Mouse (Mus musculus) bone marrow macrophage, adult 2 months (primary cell): ENCODE results near the gene Gm13889. TPM values are rescaled to one million over a fixed set of nuclear protein-coding genes. Genes with fewer than 3 reads are reported as not detected.

Experiments used
- H3K27ac ChIP-seq: 2 replicates; pipeline ENCODE4 v1.5.1; 2012; ENCODE audit warnings: low read depth, low read length; ENCODE audit not compliant: insufficient read depth
- H3K4me1 ChIP-seq: 2 replicates; pipeline ENCODE4 v1.6.1; 2012; ENCODE audit warnings: low read length; ENCODE audit not compliant: control insufficient read depth, insufficient read depth
- H3K4me3 ChIP-seq: 2 replicates; pipeline ENCODE4 v1.5.1; 2012; ENCODE audit warnings: mild to moderate bottlenecking, low read length, moderate library complexity; ENCODE audit not compliant: insufficient read depth
- CTCF ChIP-seq: IDR thresholded peaks from 2 replicates; pipeline ENCODE4 v1.5.1; 2012; ENCODE audit warnings: low read depth, mild to moderate bottlenecking, low read length, moderate library complexity
- POLR2A ChIP-seq: IDR thresholded peaks from 2 replicates; pipeline ENCODE4 v1.6.1; 2012; ENCODE audit warnings: mild to moderate bottlenecking, low read depth, low read length, borderline replicate concordance
- polyA plus RNA-seq: library from polyadenylated mRNA; stranded (reverse); fragments of >200 nt; gene quantifications from 2 replicates; pipeline ENCODE4 v1.2.4, GENCODE M21; 2012; ENCODE audit not compliant: missing spikeins, insufficient read depth, insufficient read length

Gm13889 gene
- polyA plus RNA-seq, 1 experiment, result not detected

DNA sequence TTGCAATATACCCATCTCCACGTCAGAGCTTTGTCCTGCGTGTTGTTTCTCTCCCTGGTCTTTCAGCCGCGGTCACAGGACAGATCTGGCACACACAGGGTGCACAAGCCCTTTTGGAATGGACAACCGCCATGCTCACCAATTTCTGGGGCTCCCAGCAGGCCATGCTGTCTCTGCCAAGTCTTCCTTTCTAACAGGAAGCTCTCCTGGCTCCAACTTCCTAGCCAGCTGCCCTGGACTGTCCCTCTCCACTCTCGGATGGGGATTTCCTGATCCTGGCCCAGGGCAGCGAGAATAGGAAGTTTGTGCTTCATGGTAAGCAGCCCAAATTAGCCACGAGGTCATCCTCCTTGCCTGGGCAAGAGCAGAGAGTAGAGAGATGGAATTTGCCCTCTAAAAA is 4.7 kb upstream of the Gm13889 start:
- Histone ChIP-seq H3K27ac (no peak overlapping the region), H3K4me3 (no peak overlapping the region), H3K4me1 (peaks cover 8% of the 10 kb centered on the region)
- TF ChIP-seq CTCF, result no peak

DNA sequence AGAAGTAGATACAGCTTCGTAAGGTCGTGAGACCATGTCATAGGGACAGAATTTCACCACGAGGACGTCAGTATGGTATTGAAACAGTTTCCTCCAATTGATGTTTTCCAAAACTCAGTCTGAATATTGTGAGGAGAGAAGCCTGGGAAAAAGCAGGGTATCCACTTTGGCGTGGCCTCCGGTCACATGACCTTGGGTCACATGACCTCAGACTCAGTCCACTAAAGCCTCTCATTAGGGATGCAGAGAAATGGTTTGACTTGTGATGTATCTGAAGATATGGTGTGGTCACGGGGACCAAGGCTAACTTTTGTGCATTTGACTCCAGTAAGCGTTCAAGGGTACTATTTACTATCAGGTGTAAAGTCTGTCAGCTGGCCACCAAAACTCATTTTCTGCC is 2.3 kb upstream of the Gm13889 start:
- H3K27ac ChIP-seq, result no peak overlapping the region
- peaks cover 11% of the 10 kb centered on the region for H3K4me1 ChIP-seq
- no peak for TF ChIP-seq CTCF
- H3K4me3 ChIP-seq, result no peak overlapping the region

DNA sequence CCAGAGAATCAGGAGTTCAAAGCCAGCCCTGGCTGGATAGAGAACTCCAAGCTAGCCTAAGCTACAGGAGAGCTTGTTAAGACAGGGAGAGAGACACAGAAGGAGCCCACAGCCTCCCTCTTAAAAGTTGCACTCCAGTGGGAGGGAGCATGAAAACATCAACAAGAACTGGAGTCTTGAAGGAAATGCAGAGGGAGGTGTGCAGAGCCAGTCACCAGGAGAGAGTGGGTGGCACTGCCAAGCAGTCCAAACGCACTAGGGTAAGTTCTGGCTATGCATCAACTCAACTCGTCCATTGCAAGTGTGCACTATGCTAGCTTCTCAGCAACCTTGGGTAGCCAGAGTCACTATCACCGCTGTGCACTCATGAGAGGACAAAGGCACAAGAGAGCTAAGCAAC is 1.2 kb upstream of the Gm13889 start:
- peaks cover 11% of the 10 kb centered on the region for H3K4me1 ChIP-seq
- H3K27ac ChIP-seq, result no peak overlapping the region
- TF ChIP-seq CTCF, result no peak
- TF ChIP-seq POLR2A, result no peak
- H3K4me3 ChIP-seq, result no peak overlapping the region

DNA sequence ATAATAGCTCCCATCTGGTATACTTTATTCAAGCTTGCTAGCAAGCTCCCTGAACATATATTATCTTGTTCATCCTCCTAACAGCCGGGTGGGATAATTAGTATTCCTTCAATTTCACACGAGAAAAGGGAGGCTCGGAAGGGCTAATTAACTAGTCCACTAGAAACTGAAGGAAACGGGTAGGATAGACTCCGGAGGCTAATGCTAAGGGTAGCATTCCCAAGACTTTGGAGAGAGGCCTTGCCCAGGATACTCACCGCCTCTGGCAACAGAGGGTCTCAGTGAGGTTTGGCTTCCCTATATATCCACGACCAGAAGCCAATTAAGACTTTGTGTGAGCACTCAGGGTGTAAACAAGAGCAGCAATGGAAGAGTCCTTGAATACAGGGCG is 779 bp upstream of the Gm13889 start:
- TF ChIP-seq CTCF, result no peak
- TF ChIP-seq POLR2A, result no peak
- H3K4me3 ChIP-seq, result no peak overlapping the region
- H3K27ac ChIP-seq, result no peak overlapping the region
- peaks cover 11% of the 10 kb centered on the region for H3K4me1 ChIP-seq

DNA sequence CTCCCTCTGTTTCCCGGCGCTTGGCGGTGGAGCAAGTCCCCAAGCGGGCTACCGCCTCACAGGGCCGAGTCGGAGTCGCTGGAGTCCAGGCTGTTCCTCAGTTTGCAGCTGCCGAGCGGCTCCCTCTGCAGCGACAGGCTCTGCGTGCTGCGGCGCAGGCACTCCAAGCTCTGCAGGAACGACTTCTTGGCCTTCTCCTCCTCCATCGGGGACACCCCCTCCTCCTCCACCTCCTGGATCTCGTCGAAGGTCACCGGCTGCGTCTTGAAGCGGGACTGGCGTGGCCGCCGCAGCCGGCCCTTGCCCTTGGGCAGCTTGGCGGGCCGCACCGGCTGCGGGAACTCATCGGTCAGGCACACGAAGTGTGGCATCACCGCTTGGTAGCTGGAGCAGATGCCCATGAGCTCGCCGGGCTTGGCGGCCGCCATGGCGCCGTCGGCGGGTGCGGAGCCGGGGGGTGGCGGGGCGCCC is 635 bp downstream of the Gm13889 start:
- 0 out of 2 replicates have a peak, but pooled peaks cover 2% of the 10 kb centered on the region for H3K4me1 ChIP-seq
- H3K27ac ChIP-seq, result no peak overlapping the region
- peak overlapping the region; percentile 57 for H3K4me3 ChIP-seq
- TF ChIP-seq CTCF (no peak), POLR2A (no peak)

DNA sequence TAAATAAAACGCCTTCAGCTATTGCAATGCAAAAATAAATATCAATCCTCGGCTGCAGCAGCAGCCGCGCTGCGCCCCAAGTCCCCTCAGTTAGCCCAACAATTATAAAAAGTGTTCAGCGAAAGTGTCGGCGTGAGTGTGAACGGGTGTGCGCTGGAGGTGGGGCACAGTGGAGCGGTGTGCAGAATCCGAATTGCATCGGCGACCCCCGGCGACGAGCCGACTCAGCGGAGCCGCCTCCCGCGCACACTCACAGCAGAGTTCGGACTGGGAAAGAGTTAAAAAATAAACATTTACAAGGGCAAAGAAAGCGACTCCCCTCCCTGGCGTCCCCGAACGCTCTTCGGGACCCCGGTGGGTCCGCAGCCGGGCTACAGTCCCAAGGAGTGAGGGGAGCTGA is 1.1 kb downstream of the Gm13889 start:
- peak overlapping the region; percentile 57 for H3K4me3 ChIP-seq
- H3K27ac ChIP-seq, result no peak overlapping the region
- no peak for TF ChIP-seq CTCF
- TF ChIP-seq POLR2A, result no peak
- H3K4me1 ChIP-seq, result 0 out of 2 replicates have a peak, but pooled peaks cover 2% of the 10 kb centered on the region

DNA sequence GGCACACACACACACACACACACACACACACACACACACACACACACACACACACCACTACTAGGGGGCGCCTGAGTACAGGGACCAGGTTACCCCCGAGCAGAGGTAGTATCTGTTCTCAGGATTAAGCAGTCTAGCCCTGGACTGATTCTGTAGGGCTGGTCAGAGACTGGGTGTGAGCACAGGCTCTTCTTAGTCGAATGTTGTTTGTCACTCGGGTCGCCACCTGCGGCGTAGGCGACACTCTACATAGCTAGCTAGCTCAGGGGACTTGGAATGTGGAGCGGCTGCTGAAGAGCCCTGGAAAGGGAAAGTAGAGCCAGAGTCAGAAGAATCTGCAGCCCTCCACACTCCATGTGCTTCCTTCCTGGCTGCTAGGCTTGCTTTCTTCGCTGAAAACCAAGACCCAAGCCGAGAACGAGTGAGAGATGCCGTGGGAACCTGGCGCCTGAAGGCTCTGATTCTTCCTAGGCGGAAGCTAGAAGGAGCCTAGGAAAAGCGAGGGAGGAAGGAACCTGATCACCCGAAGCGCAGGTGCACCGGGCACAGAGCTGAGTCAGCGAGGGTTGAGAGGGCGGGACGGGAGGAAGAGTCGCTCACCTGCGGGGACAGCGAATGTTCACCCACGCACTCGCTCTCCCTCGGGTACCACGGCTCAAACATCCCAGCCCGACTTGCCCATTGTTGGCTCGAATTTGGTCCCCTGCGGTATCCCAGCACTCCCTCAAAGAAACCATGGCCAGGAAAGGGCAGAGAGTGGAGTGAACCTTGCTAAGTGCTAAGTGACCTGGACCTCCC is 2.0 kb downstream of the Gm13889 start:
- Histone ChIP-seq H3K4me1 (0 out of 2 replicates have a peak, but pooled peaks cover 2% of the 10 kb centered on the region), H3K4me3 (peak overlapping the region; percentile 14)

DNA sequence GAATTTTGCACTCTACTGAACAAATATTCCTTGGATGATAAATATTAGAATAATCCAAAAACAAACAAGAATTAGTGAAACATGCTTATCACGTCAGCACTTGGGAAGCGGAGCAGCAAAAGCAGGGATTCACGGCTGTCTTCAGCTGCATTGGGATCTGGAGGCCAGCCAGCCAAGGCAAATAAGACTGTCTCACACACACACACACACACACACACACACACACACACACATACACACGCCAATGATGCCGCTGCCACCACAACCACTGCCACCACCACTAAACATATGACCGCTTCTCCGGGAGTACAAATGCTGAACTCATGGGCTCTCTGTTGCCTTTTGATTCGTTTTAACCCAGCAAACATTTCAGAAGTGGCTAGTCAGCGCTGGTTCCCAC is 3.3 kb downstream of the Gm13889 start:
- no peak overlapping the region for H3K27ac ChIP-seq
- no peak overlapping the region for H3K4me3 ChIP-seq
- no peak for TF ChIP-seq CTCF
- no peak for TF ChIP-seq POLR2A
- H3K4me1 ChIP-seq, result 0 out of 2 replicates have a peak, but pooled peaks cover 2% of the 10 kb centered on the region

More for the DNA sequence above, 2.0 kb downstream of the Gm13889 start:
- no peak overlapping the region for H3K27ac ChIP-seq
- TF ChIP-seq POLR2A (no peak), CTCF (no peak)

DNA sequence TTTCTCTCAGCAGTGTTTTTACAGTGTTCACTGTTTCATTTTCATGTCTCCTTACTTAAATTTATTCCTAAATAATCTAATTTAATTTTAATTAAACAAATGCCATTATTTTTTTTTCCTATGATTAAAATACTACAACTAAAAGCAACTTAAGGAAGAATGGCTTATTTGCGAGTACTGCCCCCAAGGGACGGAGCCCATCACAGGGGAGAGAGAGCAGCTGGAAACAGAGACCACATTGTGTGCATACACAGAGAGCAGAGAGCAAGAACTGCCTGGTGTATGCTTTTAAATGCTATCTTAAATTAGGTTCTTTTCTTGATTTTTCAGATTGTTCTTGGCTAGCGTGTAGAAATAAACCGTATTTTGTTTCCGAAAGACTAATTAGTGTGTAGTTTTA is 10.0 kb downstream of the Gm13889 start:
- Histone ChIP-seq H3K4me1 (peaks cover 4% of the 10 kb centered on the region), H3K27ac (no peak overlapping the region), H3K4me3 (no peak overlapping the region)
- no peak for TF ChIP-seq POLR2A
- no peak for TF ChIP-seq CTCF

- Histone ChIP-seq H3K4me1 (peaks cover 5% of the 10 kb centered on the region), H3K4me3 (no peak overlapping the region), H3K27ac (no peak overlapping the region)
- TF ChIP-seq CTCF, result no peak
- no peak for TF ChIP-seq POLR2A
Measured at GRCm38 (mm10) chr2:93944855-93945254, 12.1 kb downstream of the Gm13889 start.
